ENCODE assay signal across 8 mouse cellular contexts in genomic region chr6:99810974-99811798, GRCm38 (mm10).
DNase-seq lines count a peak whose midpoint lies in the region; ATAC-seq and TF ChIP-seq lines count a peak whose summit lies in the region.

No protein-coding gene starts in this region.

- no peak for TF ChIP-seq EP300 in heart, postnatal 0 days (IDR thresholded peaks at IDR 0.05; ENCODE audit: low read depth)

- H3K4me2 ChIP-seq in midbrain, embryonic 14.5 days (ENCODE audit: low read length): no peak overlapping the region
- no peak overlapping the region for H3K4me2 ChIP-seq in midbrain, embryonic 16.5 days (ENCODE audit: low read length)
- H3K4me2 ChIP-seq in heart, postnatal 0 days (ENCODE audit: low read depth, low read length): no peak overlapping the region

- H3K9me3 ChIP-seq in midbrain, embryonic 14.5 days (ENCODE audit: control insufficient read depth, low read length): no peaks in the 10 kb centered on the region
- H3K9me3 ChIP-seq in midbrain, embryonic 16.5 days (replicated peaks; ENCODE audit: control insufficient read depth, low read length, poor library complexity, severe bottlenecking): no peaks in the 10 kb centered on the region
- H3K9me3 ChIP-seq in heart, postnatal 0 days (replicated peaks; ENCODE audit: control insufficient read depth, low read length): no peaks in the 10 kb centered on the region

- WGBS in midbrain, embryonic 14.5 days: 75% methylated on average over 9 of the region's 9 CpGs
- WGBS in midbrain, embryonic 16.5 days: 76% methylated on average over 9 of the region's 9 CpGs
- WGBS in heart, postnatal 0 days: 46% methylated on average over 9 of the region's 9 CpGs

- no peak for TF ChIP-seq CTCF in embryonic fibroblast, embryonic 13.5 days (IDR thresholded peaks at IDR 0.05; ENCODE audit: borderline replicate concordance, insufficient read depth, low read length)
- TF ChIP-seq CTCF in heart, postnatal 0 days (IDR thresholded peaks at IDR 0.05; ENCODE audit: low read depth): no peak

- no peak for TF ChIP-seq POLR2A in embryonic fibroblast, embryonic 13.5 days (IDR thresholded peaks at IDR 0.05; ENCODE audit: low read depth, low read length)

- H3K36me3 ChIP-seq in midbrain, embryonic 14.5 days (ENCODE audit: control insufficient read depth, insufficient read depth, low read length): no peaks in the 10 kb centered on the region
- H3K36me3 ChIP-seq in midbrain, embryonic 16.5 days (ENCODE audit: control insufficient read depth, insufficient read depth, low read length): no peaks in the 10 kb centered on the region
- H3K36me3 ChIP-seq in heart, postnatal 0 days (replicated peaks; ENCODE audit: control insufficient read depth, insufficient read depth, low read length): no peaks in the 10 kb centered on the region

- peak; percentile 37 for DNase-seq in midbrain, embryonic 14.5 days
- DNase-seq in heart, postnatal 0 days (ENCODE audit: low spot score): peak; percentile 55
- peak; percentile 41 to 48 for DNase-seq in layer of hippocampus, postnatal 10 days (ENCODE audit: low spot score in 2 of 2)
- peak; percentile 35 to 41 for DNase-seq in right cerebral cortex, adult 2 months (ENCODE audit: low spot score in 2 of 2)
- no peak for DNase-seq in spleen, postnatal 14 days (ENCODE audit: low spot score in 2 of 2)

- no peak overlapping the region for H3K9ac ChIP-seq in midbrain, embryonic 14.5 days (replicated peaks; ENCODE audit: low read length)
- no peak overlapping the region for H3K9ac ChIP-seq in midbrain, embryonic 16.5 days (ENCODE audit: low read depth, low read length)
- H3K9ac ChIP-seq in heart, postnatal 0 days (replicated peaks; ENCODE audit: low read depth, low read length): no peak overlapping the region

- H3K27me3 ChIP-seq in midbrain, embryonic 14.5 days (ENCODE audit: control insufficient read depth, insufficient read depth, low read length): no peaks in the 10 kb centered on the region
- no peaks in the 10 kb centered on the region for H3K27me3 ChIP-seq in midbrain, embryonic 16.5 days (ENCODE audit: control insufficient read depth, insufficient read depth, low read depth, low read length)
- H3K27me3 ChIP-seq in heart, postnatal 0 days (ENCODE audit: control insufficient read depth, insufficient read depth, low read length): peaks cover 27% of the 10 kb centered on the region

- no peak overlapping the region for H3K27ac ChIP-seq in midbrain, embryonic 14.5 days (replicated peaks; ENCODE audit: low read depth, low read length)
- no peak overlapping the region for H3K27ac ChIP-seq in midbrain, embryonic 16.5 days (ENCODE audit: low read length)
- peak overlapping the region; percentile 64 for H3K27ac ChIP-seq in embryonic fibroblast, embryonic 13.5 days (ENCODE audit: insufficient read depth, low read length)
- no peak overlapping the region for H3K27ac ChIP-seq in heart, postnatal 0 days (ENCODE audit: low read depth)

- no peaks in the 10 kb centered on the region for H3K4me1 ChIP-seq in midbrain, embryonic 14.5 days (ENCODE audit: control insufficient read depth, insufficient read depth, low read length)
- peaks cover 2% of the 10 kb centered on the region; the same call in 1 of the 2 replicates for H3K4me1 ChIP-seq in midbrain, embryonic 16.5 days (ENCODE audit: control insufficient read depth, insufficient read depth, low read length)
- peaks cover 8% of the 10 kb centered on the region for H3K4me1 ChIP-seq in embryonic fibroblast, embryonic 13.5 days (ENCODE audit: control insufficient read depth, insufficient read depth, low read length)
- peaks cover 9% of the 10 kb centered on the region for H3K4me1 ChIP-seq in heart, postnatal 0 days (ENCODE audit: control insufficient read depth, insufficient read depth)

- no peak overlapping the region for H3K4me3 ChIP-seq in midbrain, embryonic 14.5 days (replicated peaks; ENCODE audit: low read depth, low read length)
- H3K4me3 ChIP-seq in midbrain, embryonic 16.5 days (ENCODE audit: low read depth, low read length): no peak overlapping the region
- no peak overlapping the region for H3K4me3 ChIP-seq in embryonic fibroblast, embryonic 13.5 days (ENCODE audit: insufficient read depth, low read length)
- no peak overlapping the region for H3K4me3 ChIP-seq in heart, postnatal 0 days (ENCODE audit: low read depth, low read length)

- ATAC-seq in midbrain, embryonic 14.5 days (ENCODE audit: low FRiP score, low TSS enrichment): no peak
- ATAC-seq in midbrain, embryonic 16.5 days: no peak
- ATAC-seq in heart, postnatal 0 days (ENCODE audit: insufficient read depth, low read depth): peak; percentile 77; the same call in 1 of the 2 replicates
- ATAC-seq in erythroblast, adult 5-6 weeks (replicated peaks; ENCODE audit: low FRiP score, poor library complexity, severe bottlenecking): no peak

Comparison
In these comparisons a context has a peak if more than half of its experiments do, and no peak if none do; other contexts are left out.
1. DNase-seq: peak in midbrain, embryonic 14.5 days (single experiment), heart, postnatal 0 days (single experiment), layer of hippocampus, postnatal 10 days (2 of 2) and right cerebral cortex, adult 2 months (2 of 2); none in spleen, postnatal 14 days (0 of 2).